Mouse (Mus musculus) brain, embryonic 18.5 days (tissue): Measurements from ENCODE around the gene Nectin1.

Source experiments
- DNase-seq: peaks from one replicate; pipeline ENCODE4 v3.0.0-alpha.2; 2012; ENCODE audit warnings: low read depth, low spot score

The Nectin1 gene

GRCm38 (mm10) chr9:43807565-43807964, 63.8 kb downstream of the Nectin1 start:
- no peak for DNase-seq

- DNase-seq: no peak
Measured at GRCm38 (mm10) chr9:43808099-43808498, 64.3 kb downstream of the Nectin1 start.

- DNase-seq: no peak
Measured at GRCm38 (mm10) chr9:43808546-43808945, 64.8 kb downstream of the Nectin1 start.

- DNase-seq: no peak
Measured at GRCm38 (mm10) chr9:43813156-43813555, 69.4 kb downstream of the Nectin1 start.

- no peak for DNase-seq
Measured at GRCm38 (mm10) chr9:43822206-43822605, 78.4 kb downstream of the Nectin1 start.

GRCm38 (mm10) chr9:43825178-43825577, 81.4 kb downstream of the Nectin1 start:
- DNase-seq: no peak

- no peak for DNase-seq
Measured at GRCm38 (mm10) chr9:43826558-43827253, 82.9 kb downstream of the Nectin1 start.

- DNase-seq: no peak
Measured at GRCm38 (mm10) chr9:43827593-43827992, 83.8 kb downstream of the Nectin1 start.

GRCm38 (mm10) chr9:43828960-43829359, 85.2 kb downstream of the Nectin1 start:
- no peak for DNase-seq

GRCm38 (mm10) chr9:43833232-43833631, 89.4 kb downstream of the Nectin1 start:
- DNase-seq: peak; percentile 42

- no peak for DNase-seq
Measured at GRCm38 (mm10) chr9:43834283-43834682, 90.5 kb downstream of the Nectin1 start.

GRCm38 (mm10) chr9:43838561-43838960, 94.8 kb downstream of the Nectin1 start:
- DNase-seq: no peak

GRCm38 (mm10) chr9:43842921-43843577, 99.3 kb downstream of the Nectin1 start:
- DNase-seq: no peak

- no peak for DNase-seq
Measured at GRCm38 (mm10) chr9:43843711-43844127, 99.9 kb downstream of the Nectin1 start.

- DNase-seq: no peak
Measured at GRCm38 (mm10) chr9:43845660-43846455, 102.1 kb downstream of the Nectin1 start.

GRCm38 (mm10) chr9:43847861-43848260, 104.1 kb downstream of the Nectin1 start:
- no peak for DNase-seq

- DNase-seq: no peak
Measured at GRCm38 (mm10) chr9:43850281-43850680, 106.5 kb downstream of the Nectin1 start.

- no peak for DNase-seq
Measured at GRCm38 (mm10) chr9:43851154-43851553, 107.4 kb downstream of the Nectin1 start.

- no peak for DNase-seq
Measured at GRCm38 (mm10) chr9:43855887-43856286, 112.1 kb downstream of the Nectin1 start.
